8 mouse cellular contexts compared by ENCODE assay signal in genomic region chr13:8785185-8785584, GRCm38 (mm10).
DNase-seq lines count a peak whose midpoint lies in the region; ATAC-seq and TF ChIP-seq lines count a peak whose summit lies in the region.

No protein-coding gene starts in this region.

- H3K4me3 ChIP-seq in intestine, embryonic 14.5 days (ENCODE audit: low read depth, low read length): no peak overlapping the region
- no peak overlapping the region for H3K4me3 ChIP-seq in intestine, embryonic 16.5 days (ENCODE audit: low read length)
- H3K4me3 ChIP-seq in bone marrow, adult 2 months (replicated peaks; ENCODE audit: control insufficient read depth, low read depth, low read length): no peak overlapping the region
- H3K4me3 ChIP-seq in embryonic facial prominence, embryonic 13.5 days: no peak overlapping the region
- no peak overlapping the region for H3K4me3 ChIP-seq in midbrain, embryonic 12.5 days

- WGBS in intestine, embryonic 14.5 days: 43% methylated on average over 9 of the region's 9 CpGs
- WGBS in intestine, embryonic 16.5 days: 35% methylated on average over 9 of the region's 9 CpGs
- 27% methylated on average over 9 of the region's 9 CpGs for WGBS in bone marrow, adult 2 months
- 26% methylated on average over 9 of the region's 9 CpGs for WGBS in embryonic facial prominence, embryonic 13.5 days
- 53% methylated on average over 9 of the region's 9 CpGs for WGBS in midbrain, embryonic 12.5 days

- ATAC-seq in intestine, embryonic 14.5 days (replicated peaks; ENCODE audit: low FRiP score, low TSS enrichment, low read depth): 0 out of 2 replicates have a peak, but pooled peaks have one; percentile 57
- ATAC-seq in intestine, embryonic 16.5 days: no peak
- ATAC-seq in embryonic facial prominence, embryonic 13.5 days (ENCODE audit: insufficient number of reproducible peaks, insufficient read depth, low FRiP score, low TSS enrichment, low read depth): 0 out of 2 replicates have a peak, but pooled peaks have one; percentile 69
- ATAC-seq in midbrain, embryonic 12.5 days (ENCODE audit: low FRiP score, low read depth): peak; percentile 79

- no peaks in the 10 kb centered on the region for H3K27me3 ChIP-seq in intestine, embryonic 14.5 days (replicated peaks; ENCODE audit: control insufficient read depth, insufficient read depth, low read length)
- no peaks in the 10 kb centered on the region for H3K27me3 ChIP-seq in intestine, embryonic 16.5 days (replicated peaks; ENCODE audit: control insufficient read depth, insufficient read depth, low read length)
- H3K27me3 ChIP-seq in embryonic facial prominence, embryonic 13.5 days: no peaks in the 10 kb centered on the region
- H3K27me3 ChIP-seq in midbrain, embryonic 12.5 days: no peaks in the 10 kb centered on the region

- no peaks in the 10 kb centered on the region for H3K9me3 ChIP-seq in intestine, embryonic 14.5 days (ENCODE audit: control insufficient read depth, low read length)
- H3K9me3 ChIP-seq in intestine, embryonic 16.5 days (ENCODE audit: control insufficient read depth, low read length): no peaks in the 10 kb centered on the region
- H3K9me3 ChIP-seq in embryonic facial prominence, embryonic 13.5 days: no peaks in the 10 kb centered on the region
- no peaks in the 10 kb centered on the region for H3K9me3 ChIP-seq in midbrain, embryonic 12.5 days

- H3K4me2 ChIP-seq in intestine, embryonic 14.5 days (ENCODE audit: low read length): peak overlapping the region; percentile 23
- H3K4me2 ChIP-seq in intestine, embryonic 16.5 days (ENCODE audit: low read depth, low read length): no peak overlapping the region
- H3K4me2 ChIP-seq in embryonic facial prominence, embryonic 13.5 days: peak overlapping the region; percentile 46
- H3K4me2 ChIP-seq in midbrain, embryonic 12.5 days (replicated peaks): no peak overlapping the region

- no peaks in the 10 kb centered on the region for H3K4me1 ChIP-seq in intestine, embryonic 14.5 days (replicated peaks; ENCODE audit: control insufficient read depth, insufficient read depth, low read length)
- H3K4me1 ChIP-seq in intestine, embryonic 16.5 days (ENCODE audit: control insufficient read depth, insufficient read depth, low read length): no peaks in the 10 kb centered on the region
- H3K4me1 ChIP-seq in bone marrow, adult 2 months (ENCODE audit: control insufficient read depth, insufficient read depth, low read length): no peaks in the 10 kb centered on the region
- peaks cover 4% of the 10 kb centered on the region; the same call in 1 of the 2 replicates for H3K4me1 ChIP-seq in embryonic facial prominence, embryonic 13.5 days
- H3K4me1 ChIP-seq in midbrain, embryonic 12.5 days: no peaks in the 10 kb centered on the region

- H3K36me3 ChIP-seq in intestine, embryonic 14.5 days (ENCODE audit: control insufficient read depth, insufficient read depth, low read length): no peaks in the 10 kb centered on the region
- no peaks in the 10 kb centered on the region for H3K36me3 ChIP-seq in intestine, embryonic 16.5 days (ENCODE audit: control insufficient read depth, insufficient read depth, low read length)
- no peaks in the 10 kb centered on the region for H3K36me3 ChIP-seq in embryonic facial prominence, embryonic 13.5 days
- no peaks in the 10 kb centered on the region for H3K36me3 ChIP-seq in midbrain, embryonic 12.5 days

- TF ChIP-seq POLR2A in bone marrow, adult 2 months (IDR thresholded peaks at IDR 0.05; ENCODE audit: borderline replicate concordance, control insufficient read depth, low read depth, low read length): no peak

- no peak overlapping the region for H3K27ac ChIP-seq in intestine, embryonic 14.5 days (ENCODE audit: low read depth)
- no peak overlapping the region for H3K27ac ChIP-seq in intestine, embryonic 16.5 days (ENCODE audit: low read length)
- no peak overlapping the region for H3K27ac ChIP-seq in bone marrow, adult 2 months (ENCODE audit: control insufficient read depth, insufficient read depth, low read depth, low read length, poor library complexity)
- H3K27ac ChIP-seq in embryonic facial prominence, embryonic 13.5 days: no peak overlapping the region
- no peak overlapping the region for H3K27ac ChIP-seq in midbrain, embryonic 12.5 days (replicated peaks)

- peak; percentile 60 for DNase-seq in intestine, embryonic 14.5 days (ENCODE audit: low spot score)
- peak; percentile 57 for DNase-seq in induced T-regulatory cell, adult 2 months (ENCODE audit: low read depth)
- DNase-seq in left cerebral cortex, adult 9 months (ENCODE audit: low spot score in 2 of 2): peak; percentile 40 to 65
- DNase-seq in testis, postnatal 10 days (ENCODE audit: low spot score): peak; percentile 54

- TF ChIP-seq CTCF in bone marrow, adult 2 months (IDR thresholded peaks at IDR 0.05; ENCODE audit: control insufficient read depth, insufficient read depth, low read length): peak; percentile 58

- H3K9ac ChIP-seq in intestine, embryonic 14.5 days (ENCODE audit: low read length): no peak overlapping the region
- no peak overlapping the region for H3K9ac ChIP-seq in intestine, embryonic 16.5 days (ENCODE audit: low read depth, low read length)
- no peak overlapping the region for H3K9ac ChIP-seq in embryonic facial prominence, embryonic 13.5 days
- no peak overlapping the region for H3K9ac ChIP-seq in midbrain, embryonic 12.5 days (replicated peaks)

Comparison
In these comparisons a context has a peak if more than half of its experiments do, and no peak if none do; other contexts are left out.
1. H3K4me2 ChIP-seq: peak in intestine, embryonic 14.5 days (single experiment) and embryonic facial prominence, embryonic 13.5 days (single experiment); none in intestine, embryonic 16.5 days (single experiment) and midbrain, embryonic 12.5 days (single experiment).
2. Peak in every context shown above with its lines, with median percentiles within 50 percentile points of each other: DNase-seq.